Mouse (Mus musculus) liver, adult 2 months (tissue): ENCODE measurements around the gene Hdac1. TPM values are rescaled to one million over a fixed set of nuclear protein-coding genes. Genes with fewer than 3 reads are reported as not detected.

Experiments used
- DNase-seq: peaks from one replicate; pipeline ENCODE4 v3.0.0-alpha.2; 2011; ENCODE audit warnings: low read depth, low spot score; ENCODE audit errors: extremely low read depth
- H3K27ac ChIP-seq: fragments of 200-500 bp; replicated peaks from 2 replicates; pipeline ENCODE4 v1.5.1; 2012; ENCODE audit warnings: low read depth, mild to moderate bottlenecking, control low read depth, inconsistent platforms, low read length; ENCODE audit not compliant: insufficient read depth
- H3K27me3 ChIP-seq: fragments of 200-500 bp; 2 replicates; pipeline ENCODE4 v1.6.1; 2012; ENCODE audit warnings: mild to moderate bottlenecking, moderate library complexity, low read length, inconsistent platforms; ENCODE audit not compliant: control insufficient read depth, insufficient read depth
- H3K36me3 ChIP-seq: fragments of 200-500 bp; 2 replicates; pipeline ENCODE4 v1.6.1; 2012; ENCODE audit warnings: low read length, inconsistent platforms; ENCODE audit not compliant: control insufficient read depth, insufficient read depth
- H3K4me1 ChIP-seq: fragments of 200-500 bp; 2 replicates; pipeline ENCODE4 v1.6.1; 2011; ENCODE audit warnings: low read length; ENCODE audit not compliant: control insufficient read depth, insufficient read depth
- H3K4me3 ChIP-seq: fragments of 200-500 bp; 2 replicates; pipeline ENCODE4 v1.5.1; 2011; ENCODE audit warnings: low read depth, mild to moderate bottlenecking, control low read depth, low read length, moderate library complexity; ENCODE audit not compliant: insufficient read depth
- H3K79me2 ChIP-seq: fragments of 200-500 bp; 2 replicates; pipeline ENCODE4 v1.6.1; 2012; ENCODE audit warnings: inconsistent platforms, mild to moderate bottlenecking, low read length, moderate library complexity; ENCODE audit not compliant: control insufficient read depth, insufficient read depth
- H3K9ac ChIP-seq: fragments of 200-500 bp; 2 replicates; pipeline ENCODE4 v1.6.1; 2012; ENCODE audit warnings: low read depth, mild to moderate bottlenecking, control low read depth, inconsistent platforms, low read length
- CTCF ChIP-seq: fragments of 200-500 bp; IDR thresholded peaks from 2 replicates; pipeline ENCODE4 v1.5.1; 2011; ENCODE audit warnings: low read depth, low read length, control low read depth
- POLR2A ChIP-seq: fragments of 200-500 bp; IDR thresholded peaks from 2 replicates; pipeline ENCODE4 v1.6.1; 2011; ENCODE audit warnings: low read length, control low read depth; ENCODE audit not compliant: insufficient read depth; ENCODE audit errors: extremely low read depth
- WGBS: fragments of 180-500 bp; shearing (Covaris S2); methylation state at CpG from one replicate; pipeline ENCODE4 v1.1.7; 2018; 5-methylcytosine and 5-hydroxymethylcytosine counted together
- polyA plus RNA-seq: library from polyadenylated mRNA; depleted of rRNA; stranded (reverse); fragments of >200 nt; gene quantifications from 2 replicates; pipeline ENCODE4 v1.2.3, GENCODE M21; 2012; rRNA removed
- total RNA-seq: library from RNA; depleted of rRNA; stranded (reverse); fragments of >200 nt; gene quantifications from 2 replicates; pipeline ENCODE4 v1.2.3, GENCODE M21; 2014; rRNA removed

Hdac1 gene
- total and polyA plus RNA-seq, 2 experiments, result 18.1 to 20.5 TPM

GRCm38 (mm10) chr4:129494681-129495080 lies 47.8 kb downstream of the Hdac1 start:
- WGBS, result 82% methylated on average over 7 of the region's 7 CpGs

GRCm38 (mm10) chr4:129490972-129491880 lies 51.3 kb downstream of the Hdac1 start, which contains the start of the genes Tssk3 and Fam229a:
Gene Tssk3, minus strand, starts transcription at chr4:129491022.
Gene Fam229a, plus strand, starts transcription at chr4:129491190.
- TF ChIP-seq POLR2A, result no peak
- TF ChIP-seq CTCF, result peak; percentile 18; the same call in 1 of the 2 replicates
- DNase-seq, result peak; percentile 17
- Histone ChIP-seq H3K79me2 (no peaks in the 10 kb centered on the region), H3K36me3 (peaks cover 9% of the 10 kb centered on the region), H3K4me3 (peak within 1 kb of the TSS; percentile 8; the same call in 1 of the 2 replicates), H3K9ac (peak within 1 kb of the TSS; percentile 36; the same call in 1 of the 2 replicates), H3K27me3 (peaks cover 3% of the 10 kb centered on the region), H3K4me1 (peaks cover 3% of the 10 kb centered on the region; the same call in 1 of the 2 replicates), H3K27ac (no peak within 1 kb of the TSS)
- WGBS, result 8% methylated on average over 69 of the region's 70 CpGs

More at GRCm38 (mm10) chr4:129494681-129495080, 47.8 kb downstream of the Hdac1 start:
- no peak for DNase-seq
- TF ChIP-seq CTCF, result peak; percentile 62
- TF ChIP-seq POLR2A, result no peak
- Histone ChIP-seq H3K9ac (no peak overlapping the region), H3K4me3 (no peak overlapping the region), H3K36me3 (no peaks in the 10 kb centered on the region), H3K79me2 (no peaks in the 10 kb centered on the region), H3K27me3 (peaks cover 3% of the 10 kb centered on the region), H3K4me1 (peaks cover 3% of the 10 kb centered on the region; the same call in 1 of the 2 replicates), H3K27ac (peak overlapping the region; percentile 83)

- Histone ChIP-seq H3K36me3 (peaks cover 23% of the 10 kb centered on the region), H3K4me3 (no peak overlapping the region), H3K4me1 (peaks cover 2% of the 10 kb centered on the region; the same call in 1 of the 2 replicates), H3K27me3 (no peaks in the 10 kb centered on the region), H3K9ac (no peak overlapping the region), H3K27ac (no peak overlapping the region), H3K79me2 (no peaks in the 10 kb centered on the region)
- no peak for TF ChIP-seq CTCF
- TF ChIP-seq POLR2A, result no peak
- 88% methylated on average over 1 of the region's 1 CpGs for WGBS
- DNase-seq, result no peak
These were observed 61.4 kb downstream of the Hdac1 start for GRCm38 (mm10) chr4:129481090-129481489.

GRCm38 (mm10) chr4:129479863-129480262 lies 62.6 kb downstream of the Hdac1 start:
- no peak overlapping the region for H3K27ac ChIP-seq
- 64% methylated on average over 3 of the region's 3 CpGs for WGBS
- no peak overlapping the region for H3K9ac ChIP-seq
- H3K79me2 ChIP-seq, result no peaks in the 10 kb centered on the region
- DNase-seq, result peak; percentile 62
- TF ChIP-seq POLR2A (no peak), CTCF (no peak)
- H3K27me3 ChIP-seq, result no peaks in the 10 kb centered on the region
- no peak overlapping the region for H3K4me3 ChIP-seq
- peaks cover 2% of the 10 kb centered on the region; the same call in 1 of the 2 replicates for H3K4me1 ChIP-seq
- peaks cover 21% of the 10 kb centered on the region for H3K36me3 ChIP-seq

GRCm38 (mm10) chr4:129476047-129476446 lies 66.5 kb downstream of the Hdac1 start:
- peaks cover 36% of the 10 kb centered on the region for H3K36me3 ChIP-seq
- no peaks in the 10 kb centered on the region for H3K79me2 ChIP-seq
- TF ChIP-seq POLR2A (no peak), CTCF (no peak)
- 98% methylated on average over 11 of the region's 11 CpGs for WGBS
- H3K4me1 ChIP-seq, result peaks cover 2% of the 10 kb centered on the region; the same call in 1 of the 2 replicates
- no peak overlapping the region for H3K4me3 ChIP-seq
- no peak for DNase-seq
- no peaks in the 10 kb centered on the region for H3K27me3 ChIP-seq
- no peak overlapping the region for H3K9ac ChIP-seq
- H3K27ac ChIP-seq, result no peak overlapping the region

Other genes with a start within 250 kb of the Hdac1 start
- 40.3 and 47.2 TPM in 2 replicates for gene Rbbp4, start 207.3 kb downstream of the Hdac1 start, total RNA-seq
- 15.1 and 17.2 TPM in 2 replicates for gene Rbbp4, start 207.3 kb downstream of the Hdac1 start, polyA plus RNA-seq
- gene Zbtb8os, start 207.0 kb downstream of the Hdac1 start, total RNA-seq, result 24.7 and 32.8 TPM in 2 replicates
- 14.7 and 16.7 TPM in 2 replicates for gene Zbtb8os, start 207.0 kb downstream of the Hdac1 start, polyA plus RNA-seq
- 1.3 and 1.7 TPM in 2 replicates for gene Zbtb8a, start 164.6 kb downstream of the Hdac1 start, total RNA-seq
- 1.6 and 1.7 TPM in 2 replicates for gene Zbtb8a, start 164.6 kb downstream of the Hdac1 start, polyA plus RNA-seq
- 0.07 TPM in 1 of 2 replicates, not detected in the other for gene Zbtb8b, start 101.9 kb downstream of the Hdac1 start, total RNA-seq
- gene Zbtb8b, start 101.9 kb downstream of the Hdac1 start, polyA plus RNA-seq, result 0.04 TPM in 1 of 2 replicates, not detected in the other
- gene Bsdc1, start 81.1 kb downstream of the Hdac1 start, total RNA-seq, result 22.1 and 26.6 TPM in 2 replicates
- gene Bsdc1, start 81.1 kb downstream of the Hdac1 start, polyA plus RNA-seq, result 14.5 and 19.3 TPM in 2 replicates
- gene Tssk3, start 51.7 kb downstream of the Hdac1 start, total RNA-seq, result not detected in 2 replicates
- not detected in 2 replicates for gene Tssk3, start 51.7 kb downstream of the Hdac1 start, polyA plus RNA-seq
- not detected in 2 replicates for gene Fam229a, start 51.5 kb downstream of the Hdac1 start, total RNA-seq
- 0.38 TPM in 1 of 2 replicates, not detected in the other for gene Fam229a, start 51.5 kb downstream of the Hdac1 start, polyA plus RNA-seq
- gene Marcksl1, start 29.1 kb downstream of the Hdac1 start, total RNA-seq, result 5.3 and 9.9 TPM in 2 replicates
- gene Marcksl1, start 29.1 kb downstream of the Hdac1 start, polyA plus RNA-seq, result 7.7 and 11.1 TPM in 2 replicates
- 0.92 and 1.1 TPM in 2 replicates for gene Lck, start 30.9 kb upstream of the Hdac1 start, total RNA-seq
- 1.7 and 1.9 TPM in 2 replicates for gene Lck, start 30.9 kb upstream of the Hdac1 start, polyA plus RNA-seq
- 11.8 and 14.4 TPM in 2 replicates for gene Fam167b, start 35.8 kb upstream of the Hdac1 start, total RNA-seq
- 17.5 and 20.3 TPM in 2 replicates for gene Fam167b, start 35.8 kb upstream of the Hdac1 start, polyA plus RNA-seq
- gene Eif3i, start 57.9 kb upstream of the Hdac1 start, total RNA-seq, result 170 and 204 TPM in 2 replicates
- 186 and 205 TPM in 2 replicates for gene Eif3i, start 57.9 kb upstream of the Hdac1 start, polyA plus RNA-seq
- gene Tmem234, start 58.0 kb upstream of the Hdac1 start, total RNA-seq, result 65.6 and 67.5 TPM in 2 replicates
- gene Tmem234, start 58.0 kb upstream of the Hdac1 start, polyA plus RNA-seq, result 75.8 and 93.6 TPM in 2 replicates
- gene Dcdc2b, start 71.5 kb upstream of the Hdac1 start, total RNA-seq, result 0.54 and 1.6 TPM in 2 replicates
- 1.3 and 1.4 TPM in 2 replicates for gene Dcdc2b, start 71.5 kb upstream of the Hdac1 start, polyA plus RNA-seq
- 10.3 and 11.3 TPM in 2 replicates for gene Iqcc, start 76.4 kb upstream of the Hdac1 start, total RNA-seq
- gene Iqcc, start 76.4 kb upstream of the Hdac1 start, polyA plus RNA-seq, result 21.0 and 23.0 TPM in 2 replicates
- gene Ccdc28b, start 81.2 kb upstream of the Hdac1 start, total RNA-seq, result 9.3 and 9.7 TPM in 2 replicates
- gene Ccdc28b, start 81.2 kb upstream of the Hdac1 start, polyA plus RNA-seq, result 7.2 and 7.6 TPM in 2 replicates
- gene Txlna, start 98.4 kb upstream of the Hdac1 start, total RNA-seq, result 8.2 and 10.2 TPM in 2 replicates
- 11.9 and 15.1 TPM in 2 replicates for gene Txlna, start 98.4 kb upstream of the Hdac1 start, polyA plus RNA-seq
- 15.1 and 15.6 TPM in 2 replicates for gene Kpna6, start 130.1 kb upstream of the Hdac1 start, total RNA-seq
- 17.4 and 19.4 TPM in 2 replicates for gene Kpna6, start 130.1 kb upstream of the Hdac1 start, polyA plus RNA-seq
- 1.5 and 1.8 TPM in 2 replicates for gene Tmem39b, start 154.1 kb upstream of the Hdac1 start, total RNA-seq
- gene Tmem39b, start 154.1 kb upstream of the Hdac1 start, polyA plus RNA-seq, result 12.5 and 15.6 TPM in 2 replicates
- gene Khdrbs1, start 199.6 kb upstream of the Hdac1 start, total RNA-seq, result 12.2 and 12.3 TPM in 2 replicates
- gene Khdrbs1, start 199.6 kb upstream of the Hdac1 start, polyA plus RNA-seq, result 6.9 and 7.9 TPM in 2 replicates